Mouse (Mus musculus) intestine, postnatal 0 days (tissue): ENCODE measurements around the gene Vps8. TPM values are rescaled to one million over a fixed set of nuclear protein-coding genes. Genes with fewer than 3 reads are reported as not detected.

Experiments
- ATAC-seq: fragments of 200-750 bp; cut with Nextera tagmentation; 2 replicates; pipeline ENCODE4 v1.8.0; 2017; ENCODE audit warnings: mild to moderate bottlenecking, moderate TSS enrichment, moderate library complexity
- H3K27ac ChIP-seq: fragments of 300-500 bp; sonication (generic); 2 replicates; pipeline ENCODE4 v1.5.1; 2014; ENCODE audit warnings: mild to moderate bottlenecking, low read depth, low read length, moderate library complexity
- H3K27me3 ChIP-seq: fragments of 300-500 bp; sonication (generic); replicated peaks from 2 replicates; pipeline ENCODE4 v1.6.1; 2014; ENCODE audit warnings: low read length, mixed read lengths; ENCODE audit not compliant: control insufficient read depth, insufficient read depth
- H3K36me3 ChIP-seq: fragments of 300-500 bp; sonication (generic); 2 replicates; pipeline ENCODE4 v1.6.1; 2014; ENCODE audit warnings: mild to moderate bottlenecking, moderate library complexity; ENCODE audit not compliant: control insufficient read depth, insufficient read depth
- H3K4me1 ChIP-seq: fragments of 300-500 bp; sonication (generic); replicated peaks from 2 replicates; pipeline ENCODE4 v1.6.1; 2014; ENCODE audit warnings: antibody characterized with exemption, low read length, mixed read lengths; ENCODE audit not compliant: control insufficient read depth, insufficient read depth
- H3K4me2 ChIP-seq: fragments of 300-500 bp; sonication (generic); replicated peaks from 2 replicates; pipeline ENCODE4 v1.6.1; 2014; ENCODE audit warnings: low read depth, mild to moderate bottlenecking, moderate library complexity
- H3K4me3 ChIP-seq: fragments of 300-500 bp; sonication (generic); 2 replicates; pipeline ENCODE4 v1.5.1; 2014; ENCODE audit warnings: low read depth, low read length
- H3K9ac ChIP-seq: fragments of 300-500 bp; sonication (generic); 2 replicates; pipeline ENCODE4 v1.6.1; 2014; ENCODE audit warnings: mild to moderate bottlenecking, low read depth, low read length
- H3K9me3 ChIP-seq: fragments of 300-500 bp; sonication (generic); 2 replicates; pipeline ENCODE4 v1.6.1; 2016; ENCODE audit warnings: mixed run types; ENCODE audit not compliant: control insufficient read depth
- CTCF ChIP-seq: sonication (generic); IDR thresholded peaks from 2 replicates; pipeline ENCODE4 v1.5.1; 2016; ENCODE audit warnings: low read depth, mild to moderate bottlenecking, control low read depth, antibody characterized with exemption, moderate library complexity
- WGBS: fragments of 180-500 bp; shearing (Covaris S2); extraction: QIAGEN DNeasy Blood & Tissue Kit; methylation state at CpG from one replicate; pipeline ENCODE4 v1.1.7; 2014; 5-methylcytosine and 5-hydroxymethylcytosine counted together
- polyA plus RNA-seq: library from polyadenylated mRNA; unstranded; fragments of >200 nt; fragmentation: Nextera tagmentation; extraction: Ambion mirVana; gene quantifications from 2 replicates; pipeline ENCODE4 v1.2.1, GENCODE M21; 2015

Gene Vps8
- polyA plus RNA-seq, 1 experiment from 2014 or later = 6.6 TPM

DNA sequence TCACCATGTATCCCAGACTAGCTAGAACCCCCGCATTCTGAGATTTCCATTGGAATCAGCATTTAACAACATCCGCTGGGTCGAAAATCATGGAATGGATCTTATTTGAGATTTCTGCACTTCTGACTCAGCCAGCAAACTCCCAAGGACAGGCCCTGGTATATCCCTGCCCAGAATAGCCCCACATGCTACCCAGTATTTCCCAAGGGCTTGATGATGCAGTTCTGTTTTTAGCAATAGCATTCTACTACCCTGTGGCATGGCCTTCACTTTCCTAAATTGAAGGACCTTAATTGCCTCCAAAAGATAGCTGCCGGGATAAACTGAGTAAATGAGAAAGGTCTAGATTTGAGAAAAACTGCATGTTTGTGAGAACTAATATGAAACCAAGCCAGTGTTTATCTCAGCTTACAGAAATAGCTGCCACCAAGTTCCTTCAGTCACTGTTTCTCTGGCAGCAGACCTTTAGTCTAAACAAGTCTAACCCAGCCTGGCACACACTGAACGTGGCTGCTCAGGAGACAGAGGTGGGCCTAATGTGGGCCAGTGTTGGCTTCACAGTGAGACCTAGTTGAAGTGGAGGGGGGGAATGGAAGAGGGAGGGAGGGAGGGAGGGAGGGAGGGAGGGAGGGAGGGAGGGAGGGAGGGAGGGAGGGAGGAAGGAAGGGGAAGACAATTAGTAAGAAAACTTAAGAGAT, 213.4 kb downstream of the Vps8 start:
- H3K9ac ChIP-seq = no peak overlapping the region
- TF ChIP-seq CTCF = no peak
- H3K9me3 ChIP-seq = no peaks in the 10 kb centered on the region
- no peaks in the 10 kb centered on the region for H3K27me3 ChIP-seq
- H3K4me1 ChIP-seq = no peaks in the 10 kb centered on the region
- no peak overlapping the region for H3K4me3 ChIP-seq
- ATAC-seq = no peak
- H3K36me3 ChIP-seq = no peaks in the 10 kb centered on the region; the same call in 1 of the 2 replicates
- no peak overlapping the region for H3K27ac ChIP-seq
- H3K4me2 ChIP-seq = no peak overlapping the region
- 79% methylated on average over 5 of the region's 5 CpGs for WGBS

DNA sequence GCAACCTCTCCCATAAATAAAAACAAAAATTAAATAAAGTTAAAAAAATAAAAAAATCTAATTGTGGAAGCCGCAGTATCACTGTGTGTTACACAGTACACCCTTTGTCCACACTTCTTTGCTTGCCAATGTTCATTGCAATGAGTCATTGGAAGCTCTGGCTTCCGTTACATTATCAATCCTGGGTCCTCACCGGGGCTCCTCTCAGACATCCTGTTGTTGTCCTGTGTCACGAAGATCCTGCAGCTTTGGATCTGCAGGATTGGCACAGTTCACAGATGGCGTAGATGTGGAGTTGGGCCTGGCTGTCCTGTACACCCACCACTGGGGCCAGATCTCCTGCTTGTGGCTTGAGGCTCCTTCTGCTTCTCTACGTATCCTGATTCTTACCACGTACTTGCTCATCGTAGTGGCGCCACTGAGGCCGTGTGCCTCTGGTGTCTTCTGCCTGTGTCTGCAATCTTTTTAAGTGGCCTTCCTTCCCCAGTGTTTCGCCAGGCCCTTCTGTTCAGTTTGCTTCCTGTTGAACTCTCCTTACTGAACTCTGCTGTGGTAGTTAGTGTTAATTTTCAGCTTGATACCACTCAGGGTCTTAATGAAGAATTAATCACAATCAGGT, 214.4 kb downstream of the Vps8 start:
- Histone ChIP-seq H3K4me3 (no peak overlapping the region), H3K9me3 (no peaks in the 10 kb centered on the region), H3K9ac (no peak overlapping the region), H3K36me3 (no peaks in the 10 kb centered on the region; the same call in 1 of the 2 replicates), H3K27ac (0 out of 2 replicates have a peak overlapping the region, but pooled peaks have one; percentile 8), H3K4me1 (no peaks in the 10 kb centered on the region), H3K27me3 (no peaks in the 10 kb centered on the region), H3K4me2 (no peak overlapping the region)
- TF ChIP-seq CTCF = no peak
- WGBS = 73% methylated on average over 11 of the region's 11 CpGs
- no peak for ATAC-seq

DNA sequence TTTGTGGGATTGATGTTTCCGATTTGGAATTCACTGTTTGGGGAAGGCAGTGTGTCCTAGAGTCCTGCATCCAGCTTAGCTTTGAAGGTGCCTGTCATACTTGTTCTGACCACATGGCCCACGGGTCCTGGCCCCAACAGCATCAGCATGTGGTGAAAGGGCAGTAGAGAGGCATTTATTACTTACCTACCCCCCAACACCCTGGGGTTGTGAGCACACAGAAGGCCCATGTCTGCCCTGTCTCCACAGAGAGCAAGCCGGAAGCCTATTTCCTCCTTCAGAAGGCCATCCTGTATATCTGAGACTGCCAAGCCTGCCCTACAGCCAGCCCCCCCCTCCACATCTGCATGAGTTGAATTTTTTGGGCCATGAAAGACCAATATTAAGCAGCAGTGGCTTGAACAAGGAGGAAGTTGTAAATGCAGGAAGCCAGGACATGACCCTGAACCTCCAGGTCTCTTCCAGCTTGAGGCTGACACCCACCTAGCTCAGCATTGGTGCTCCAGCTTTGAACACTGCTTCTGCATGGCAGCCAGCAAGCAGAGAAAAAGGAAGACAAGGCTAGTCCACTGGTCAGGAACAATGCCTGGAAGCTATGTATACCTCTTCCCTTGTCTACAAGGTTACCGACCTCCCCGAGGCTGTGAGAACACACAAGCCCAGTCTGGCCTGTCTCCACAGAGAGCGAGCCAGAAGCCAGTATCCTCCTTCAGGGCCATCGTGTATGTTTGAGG, 218.0 kb downstream of the Vps8 start:
- H3K4me2 ChIP-seq = no peak overlapping the region
- H3K9me3 ChIP-seq = no peaks in the 10 kb centered on the region
- ATAC-seq = no peak
- peak overlapping the region; percentile 3 for H3K27ac ChIP-seq
- H3K36me3 ChIP-seq = no peaks in the 10 kb centered on the region; the same call in 1 of the 2 replicates
- no peaks in the 10 kb centered on the region for H3K27me3 ChIP-seq
- WGBS = 72% methylated on average over 7 of the region's 7 CpGs
- H3K4me1 ChIP-seq = peaks cover 6% of the 10 kb centered on the region
- no peak overlapping the region for H3K9ac ChIP-seq
- peak; percentile 12; the same call in 1 of the 2 replicates for TF ChIP-seq CTCF
- H3K4me3 ChIP-seq = no peak overlapping the region

- no peak overlapping the region for H3K27ac ChIP-seq
- TF ChIP-seq CTCF = no peak
- H3K4me1 ChIP-seq = peaks cover 6% of the 10 kb centered on the region
- no peak for ATAC-seq
- 57% methylated on average over 3 of the region's 3 CpGs for WGBS
- no peak overlapping the region for H3K4me2 ChIP-seq
- H3K4me3 ChIP-seq = no peak overlapping the region
- no peaks in the 10 kb centered on the region for H3K27me3 ChIP-seq
- H3K36me3 ChIP-seq = no peaks in the 10 kb centered on the region; the same call in 1 of the 2 replicates
- H3K9ac ChIP-seq = no peak overlapping the region
- H3K9me3 ChIP-seq = no peaks in the 10 kb centered on the region
Observed at GRCm38 (mm10) chr16:21641944-21642343, 219.0 kb downstream of the Vps8 start.

- 92% methylated on average over 5 of the region's 5 CpGs for WGBS
- Histone ChIP-seq H3K4me1 (peaks cover 6% of the 10 kb centered on the region), H3K9ac (no peak overlapping the region), H3K9me3 (no peaks in the 10 kb centered on the region), H3K36me3 (peaks cover 3% of the 10 kb centered on the region; the same call in 1 of the 2 replicates), H3K4me3 (no peak overlapping the region), H3K27me3 (no peaks in the 10 kb centered on the region), H3K27ac (no peak overlapping the region), H3K4me2 (no peak overlapping the region)
- no peak for ATAC-seq
- TF ChIP-seq CTCF = no peak
Observed at GRCm38 (mm10) chr16:21642906-21643305, 220.0 kb downstream of the Vps8 start.

DNA sequence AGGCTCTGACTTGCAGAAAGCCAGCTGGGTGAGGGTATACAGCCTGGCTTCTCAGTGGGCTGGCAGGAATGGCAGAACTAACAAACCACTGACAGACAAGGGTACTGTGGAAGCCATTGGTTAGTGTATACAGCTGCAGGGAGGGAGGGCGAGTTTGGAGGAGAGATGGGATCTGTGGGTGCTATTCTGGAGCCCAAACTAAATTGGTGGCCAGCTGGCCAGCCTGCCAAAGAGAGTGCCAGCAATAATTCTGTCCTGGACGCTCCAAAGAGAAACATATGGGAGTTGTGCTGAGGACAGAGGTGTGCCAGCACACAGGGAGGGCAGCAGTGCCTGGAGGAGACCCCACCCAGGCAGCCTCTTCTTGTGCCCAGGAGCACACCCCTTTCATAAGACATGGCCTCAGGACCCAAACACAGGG, 220.7 kb downstream of the Vps8 start:
- H3K4me1 ChIP-seq = peaks cover 6% of the 10 kb centered on the region
- no peak overlapping the region for H3K4me3 ChIP-seq
- H3K36me3 ChIP-seq = peaks cover 7% of the 10 kb centered on the region; the same call in 1 of the 2 replicates
- peak overlapping the region; percentile 34 for H3K9ac ChIP-seq
- no peaks in the 10 kb centered on the region for H3K27me3 ChIP-seq
- TF ChIP-seq CTCF = no peak
- WGBS = 47% methylated on average over 2 of the region's 2 CpGs
- H3K9me3 ChIP-seq = no peaks in the 10 kb centered on the region
- ATAC-seq = no peak
- H3K4me2 ChIP-seq = peak overlapping the region; percentile 55
- H3K27ac ChIP-seq = peak overlapping the region; percentile 74; the same call in 1 of the 2 replicates
